Mouse (Mus musculus) MEL (cell line): ENCODE results near the gene Dkc1. TPM values are rescaled to one million over a fixed set of nuclear protein-coding genes. Genes with fewer than 3 reads are reported as not detected.
A peak's percentile ranks its signal among the peaks of the same experiment; 100 is the strongest.

Source experiments
- DNase-seq: peaks from one replicate; pipeline ENCODE4 v3.0.0; 2011; ENCODE audit warnings: low read depth, low spot score
- H3K27ac ChIP-seq: 2 replicates; pipeline ENCODE4 v1.5.1; 2012; ENCODE audit warnings: low read depth, mild to moderate bottlenecking, control low read depth, low read length, moderate library complexity; ENCODE audit not compliant: control insufficient read depth
- H3K27me3 ChIP-seq, 2 experiments: fragments of 150-350 bp in 1 of 2; sonication (generic) in 1 of 2; 2 replicates each; pipeline ENCODE4 v1.6.1; 2012; ENCODE audit warnings: low read length in 2 of 2, mild to moderate bottlenecking in 2 of 2, improper control_type of control experiment in 1 of 2, moderate library complexity in 1 of 2; ENCODE audit not compliant: insufficient read depth in 2 of 2, control insufficient read depth in 1 of 2
- H3K36me3 ChIP-seq, 2 experiments: 2 replicates each; pipeline ENCODE4 v1.6.1; 2012 to 2014; ENCODE audit warnings: low read length in 2 of 2, improper control_type of control experiment in 1 of 2, inconsistent platforms in 1 of 2, mild to moderate bottlenecking in 1 of 2; ENCODE audit not compliant: insufficient read depth in 2 of 2, control insufficient read depth in 1 of 2
- H3K4me1 ChIP-seq, 2 experiments: fragments of 150-350 bp in 1 of 2; sonication (generic) in 1 of 2; 2 replicates each; pipeline ENCODE4 v1.6.1; 2012; ENCODE audit warnings: low read length in 2 of 2, improper control_type of control experiment in 1 of 2, mild to moderate bottlenecking in 1 of 2; ENCODE audit not compliant: insufficient read depth in 2 of 2, control insufficient read depth in 1 of 2
- H3K4me3 ChIP-seq, 2 experiments: fragments of 150-350 bp in 1 of 2; sonication (generic) in 1 of 2; 2 replicates each; pipeline ENCODE4 v1.5.1; 2012; ENCODE audit warnings: low read depth in 2 of 2, low read length in 2 of 2, mild to moderate bottlenecking in 2 of 2, moderate library complexity in 2 of 2, control low read depth in 1 of 2, improper control_type of control experiment in 1 of 2; ENCODE audit not compliant: control insufficient read depth in 1 of 2, insufficient read depth in 1 of 2
- H3K79me2 ChIP-seq: 2 replicates; pipeline ENCODE4 v1.6.1; 2012; ENCODE audit warnings: mild to moderate bottlenecking, low read length, moderate library complexity; ENCODE audit not compliant: control insufficient read depth, poor library complexity, insufficient read depth
- H3K9ac ChIP-seq: 2 replicates; pipeline ENCODE4 v1.6.1; 2012; ENCODE audit warnings: low read depth, mild to moderate bottlenecking, control low read depth, low read length, moderate library complexity; ENCODE audit not compliant: control insufficient read depth, poor library complexity, severe bottlenecking
- H3K9me3 ChIP-seq: fragments of 150-350 bp; sonication (generic); replicated peaks from 2 replicates; pipeline ENCODE4 v1.6.1; 2012; ENCODE audit warnings: mild to moderate bottlenecking, low read length, improper control_type of control experiment, moderate library complexity; ENCODE audit not compliant: insufficient read depth
- CHD2 ChIP-seq: IDR thresholded peaks from 2 replicates; pipeline ENCODE4 v1.6.1; 2011; ENCODE audit warnings: low read length, improper control_type of control experiment
- CTCF ChIP-seq, 3 experiments: IDR thresholded peaks in 2 of 3; conservative IDR thresholded peaks in 1 of 3; 2 replicates each; pipeline ENCODE4 v1.5.1; 2011 to 2012; ENCODE audit warnings: low read length in 3 of 3, low read depth in 2 of 3, mild to moderate bottlenecking in 2 of 3, improper control_type of control experiment in 1 of 3, inconsistent platforms in 1 of 3, mixed read lengths in 1 of 3, moderate library complexity in 1 of 3; ENCODE audit not compliant: control insufficient read depth in 1 of 3, insufficient read depth in 1 of 3, poor library complexity in 1 of 3, severe bottlenecking in 1 of 3
- EP300 ChIP-seq, 2 experiments: IDR thresholded peaks; 2 replicates each; pipeline ENCODE4 v1.6.1; 2011; ENCODE audit warnings: improper control_type of control experiment in 2 of 2, low read length in 2 of 2, low read depth in 1 of 2, mild to moderate bottlenecking in 1 of 2
- ETS1 ChIP-seq: IDR thresholded peaks from 2 replicates; pipeline ENCODE4 v1.6.1; 2012; ENCODE audit warnings: low read depth, mild to moderate bottlenecking, inconsistent platforms, low read length, improper control_type of control experiment, moderate library complexity
- GABPA ChIP-seq: IDR thresholded peaks from 2 replicates; pipeline ENCODE4 v1.6.1; 2012; ENCODE audit warnings: low read depth, mild to moderate bottlenecking, inconsistent platforms, low read length, improper control_type of control experiment, moderate library complexity
- GATA1 ChIP-seq: IDR thresholded peaks from 2 replicates; pipeline ENCODE4 v1.6.1; 2011; ENCODE audit warnings: low read depth, low read length, improper control_type of control experiment
- JUND ChIP-seq: IDR thresholded peaks from 2 replicates; pipeline ENCODE4 v1.6.1; 2011; ENCODE audit warnings: low read depth, mild to moderate bottlenecking, improper control_type of control experiment, low read length
- KAT2A ChIP-seq: conservative IDR thresholded peaks from 2 replicates; pipeline ENCODE4 v1.6.1; 2012; ENCODE audit warnings: low read depth, low read length, improper control_type of control experiment, inconsistent platforms
- MAX ChIP-seq: IDR thresholded peaks from 2 replicates; pipeline ENCODE4 v1.6.1; 2011; ENCODE audit warnings: low read length, improper control_type of control experiment
- MXI1 ChIP-seq: IDR thresholded peaks from 2 replicates; pipeline ENCODE4 v1.6.1; 2011; ENCODE audit warnings: mild to moderate bottlenecking, low read depth, low read length, improper control_type of control experiment
- MYB ChIP-seq: IDR thresholded peaks from 2 replicates; pipeline ENCODE4 v1.6.1; 2011; ENCODE audit warnings: mild to moderate bottlenecking, low read depth, low read length, improper control_type of control experiment
- NELFE ChIP-seq: IDR thresholded peaks from 2 replicates; pipeline ENCODE4 v1.6.1; 2011; ENCODE audit warnings: low read depth, low read length, improper control_type of control experiment
- POLR2AphosphoS2 ChIP-seq: IDR thresholded peaks from 2 replicates; pipeline ENCODE4 v1.6.1; 2011; ENCODE audit warnings: low read length, improper control_type of control experiment
- POLR2AphosphoS5 ChIP-seq: IDR thresholded peaks from 2 replicates; pipeline ENCODE4 v1.6.1; 2012; ENCODE audit warnings: low read depth, borderline replicate concordance, mild to moderate bottlenecking, inconsistent platforms, low read length, moderate library complexity, mixed read lengths
- RCOR1 ChIP-seq: IDR thresholded peaks from 2 replicates; pipeline ENCODE4 v1.6.1; 2012; ENCODE audit warnings: low read depth, mild to moderate bottlenecking, inconsistent platforms, low read length, improper control_type of control experiment
- SIN3A ChIP-seq: IDR thresholded peaks from 2 replicates; pipeline ENCODE4 v1.6.1; 2012; ENCODE audit warnings: low read length, improper control_type of control experiment, inconsistent platforms
- SMC3 ChIP-seq: IDR thresholded peaks from 2 replicates; pipeline ENCODE4 v1.6.1; 2011; ENCODE audit warnings: low read depth, low read length, improper control_type of control experiment
- TBP ChIP-seq: IDR thresholded peaks from 2 replicates; pipeline ENCODE4 v1.8.0; 2011; ENCODE audit warnings: low read depth, low read length, improper control_type of control experiment
- UBTF ChIP-seq: IDR thresholded peaks from 2 replicates; pipeline ENCODE4 v1.6.1; 2012; ENCODE audit warnings: low read depth, mild to moderate bottlenecking, inconsistent platforms, low read length, improper control_type of control experiment, moderate library complexity, borderline replicate concordance; ENCODE audit not compliant: insufficient read depth
- USF2 ChIP-seq, 2 experiments: IDR thresholded peaks; 2 replicates each; pipeline ENCODE4 v1.6.1; 2011 to 2012; ENCODE audit warnings: improper control_type of control experiment in 2 of 2, low read length in 2 of 2, borderline replicate concordance in 1 of 2, inconsistent platforms in 1 of 2, low read depth in 1 of 2, mild to moderate bottlenecking in 1 of 2; ENCODE audit not compliant: insufficient read depth in 1 of 2
- ZNF384 ChIP-seq: IDR thresholded peaks from 2 replicates; pipeline ENCODE4 v1.6.1; 2012; ENCODE audit warnings: low read depth, mild to moderate bottlenecking, inconsistent platforms, low read length, improper control_type of control experiment
- polyA plus RNA-seq, 2 experiments: library from polyadenylated mRNA; stranded (reverse) in 1 of 2; unstranded in 1 of 2; fragments of >175 nt in 1 of 2; fragments of >200 nt in 1 of 2; gene quantifications; 2 replicates each; pipeline versions ENCODE4 v1.2.1 to v1.2.4; 2012; ENCODE audit warnings: low replicate concordance in 2 of 2, low read depth in 1 of 2; ENCODE audit not compliant: insufficient read length in 2 of 2, insufficient read depth in 1 of 2, missing spikeins in 1 of 2
- total RNA-seq: library from RNA; depleted of rRNA; stranded (reverse); fragments of 300-350 nt; gene quantifications from 2 replicates; pipeline ENCODE4 v1.2.3, GENCODE M21; 2012

The Dkc1 gene
- total and polyA plus RNA-seq, 3 experiments: 223 to 394 (median 252) TPM

DNA sequence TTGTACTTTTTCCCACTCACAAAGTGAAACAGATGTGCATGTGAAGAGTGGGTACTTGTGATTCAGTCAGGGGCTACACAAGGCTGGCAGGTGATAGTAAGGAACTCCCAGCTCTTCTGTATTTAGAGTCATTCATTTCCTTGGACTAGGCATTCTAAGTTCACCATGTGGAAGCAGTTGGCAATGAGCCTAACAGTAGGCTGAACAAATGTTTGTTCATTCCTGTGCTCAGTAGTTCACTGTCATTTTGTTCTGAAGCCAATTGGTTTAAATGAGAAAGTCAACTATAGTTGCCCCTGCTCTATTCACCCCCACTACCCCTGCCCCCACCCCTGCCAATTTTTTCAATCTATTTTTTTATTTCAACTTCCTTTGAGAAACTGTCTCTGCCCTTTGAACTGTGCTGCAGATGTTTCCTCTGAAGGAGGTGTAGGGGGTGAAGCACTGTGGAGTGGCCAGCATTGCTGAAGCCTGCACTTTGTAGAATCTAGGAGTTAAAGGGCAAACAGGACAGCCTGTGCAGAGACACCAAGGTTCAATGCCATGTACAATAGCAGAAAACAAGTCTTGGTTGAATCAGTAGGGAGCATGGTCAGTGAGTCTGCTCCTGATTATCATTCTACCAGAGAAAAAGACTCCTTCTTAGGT is 32.8 kb downstream of the Dkc1 start:
- DNase-seq: no peak
- peaks cover 0 to 11% of the 10 kb centered on the region in 2 experiments; a peak in 2 of 4 replicates for H3K36me3 ChIP-seq
- no peak overlapping the region for H3K27ac ChIP-seq
- no peak for TF ChIP-seq CHD2
- TF ChIP-seq JUND: no peak
- no peak for TF ChIP-seq UBTF
- no peak for TF ChIP-seq MAX
- no peak for TF ChIP-seq NELFE
- TF ChIP-seq CTCF (IDR thresholded peaks at IDR 0.05 in 2 of 3, conservative IDR thresholded peaks at IDR 0.05 in 1 of 3; ENCODE audit: control insufficient read depth in 1 of 3, insufficient read depth in 1 of 3, low read depth in 2 of 3, low read length in 3 of 3, poor library complexity in 1 of 3, severe bottlenecking in 1 of 3): no peak
- TF ChIP-seq POLR2AphosphoS5: no peak
- no peak for TF ChIP-seq ETS1
- TF ChIP-seq POLR2AphosphoS2: no peak
- no peak for TF ChIP-seq MXI1
- no peak for TF ChIP-seq SMC3
- no peak overlapping the region for H3K4me3 ChIP-seq
- H3K79me2 ChIP-seq: peaks cover 2% of the 10 kb centered on the region; the same call in 1 of the 2 replicates
- H3K27me3 ChIP-seq: no peaks in the 10 kb centered on the region
- no peaks in the 10 kb centered on the region for H3K9me3 ChIP-seq
- no peak overlapping the region for H3K9ac ChIP-seq
- H3K4me1 ChIP-seq: peaks cover 2 to 3% of the 10 kb centered on the region in 2 experiments; a peak in 3 of 4 replicates

DNA sequence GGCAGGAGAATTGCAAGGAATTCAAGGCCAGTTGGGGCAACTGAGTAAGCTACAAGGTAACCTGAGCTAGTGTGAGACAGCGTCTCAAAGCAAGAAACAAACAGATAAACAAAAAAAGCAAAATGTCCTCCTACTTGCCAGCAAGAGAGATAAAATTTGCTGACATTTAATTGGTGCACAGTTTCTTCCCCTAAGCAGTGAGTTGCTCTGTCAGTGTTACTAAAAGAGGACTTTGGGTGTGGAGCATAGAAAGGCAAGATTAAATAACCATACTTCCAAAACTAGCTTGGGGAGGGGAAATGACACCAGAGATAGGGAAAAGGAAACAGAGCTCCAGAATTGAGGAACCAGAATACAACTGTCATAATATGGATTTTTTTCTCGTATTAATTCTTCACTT is 33.8 kb downstream of the Dkc1 start:
- H3K36me3 ChIP-seq: peaks cover 0 to 11% of the 10 kb centered on the region in 2 experiments; a peak in 2 of 4 replicates
- DNase-seq: peak; percentile 76
- TF ChIP-seq GABPA: no peak
- TF ChIP-seq EP300 (IDR thresholded peaks at IDR 0.05; ENCODE audit: low read depth in 1 of 2, low read length in 2 of 2): peak; percentile 44 to 47; a peak in 2 of 4 replicates
- no peak for TF ChIP-seq CHD2
- no peak for TF ChIP-seq USF2 (IDR thresholded peaks at IDR 0.05; ENCODE audit: borderline replicate concordance in 1 of 2, insufficient read depth in 1 of 2, low read depth in 1 of 2, low read length in 2 of 2)
- TF ChIP-seq KAT2A: no peak
- TF ChIP-seq TBP: no peak
- TF ChIP-seq MXI1: peak; percentile 37; the same call in 1 of the 2 replicates
- TF ChIP-seq ETS1: peak; percentile 56; the same call in 1 of the 2 replicates
- TF ChIP-seq MYB: peak; percentile 33; the same call in 1 of the 2 replicates
- no peak for TF ChIP-seq ZNF384
- TF ChIP-seq RCOR1: 0 out of 2 replicates have a peak, but pooled peaks have one; percentile 28
- TF ChIP-seq SIN3A: peak; percentile 63
- peak; percentile 68 for TF ChIP-seq GATA1
- peaks cover 2 to 3% of the 10 kb centered on the region in 2 experiments; a peak in 3 of 4 replicates for H3K4me1 ChIP-seq
- peaks cover 2% of the 10 kb centered on the region; the same call in 1 of the 2 replicates for H3K79me2 ChIP-seq
- H3K4me3 ChIP-seq: peak overlapping the region in 1 of 2 experiments; percentile 91; a peak in 2 of 4 replicates
- H3K27ac ChIP-seq: peak overlapping the region; percentile 71
- H3K9ac ChIP-seq: no peak overlapping the region
- H3K9me3 ChIP-seq: no peaks in the 10 kb centered on the region
- H3K27me3 ChIP-seq: no peaks in the 10 kb centered on the region
